Mouse (Mus musculus) layer of hippocampus, adult 18-20 months (tissue): ENCODE measurements at regions not wholly inside any gene's neighbourhood (a gene's known extent, or its start where the extent isn't known, plus 50 kb on each side); places are given as distances from the start of the nearest gene placed in this dataset.
"Not testable (repeated sequence)": the region's sequence is repeated elsewhere in the genome, so short reads cannot be mapped to it uniquely, and the experiment has no call there.

Source experiments
- DNase-seq, 2 experiments: peaks; one replicate each; pipeline ENCODE4 v3.0.0; 2022; ENCODE audit warnings: low spot score in 2 of 2

- no peak for DNase-seq
Measured at GRCm38 (mm10) chr5:18502831-18503230, 142.7 kb upstream of the Gnai1 start.

- DNase-seq, result no peak
Measured at GRCm38 (mm10) chr5:18494305-18494704, 134.2 kb upstream of the Gnai1 start.

DNA sequence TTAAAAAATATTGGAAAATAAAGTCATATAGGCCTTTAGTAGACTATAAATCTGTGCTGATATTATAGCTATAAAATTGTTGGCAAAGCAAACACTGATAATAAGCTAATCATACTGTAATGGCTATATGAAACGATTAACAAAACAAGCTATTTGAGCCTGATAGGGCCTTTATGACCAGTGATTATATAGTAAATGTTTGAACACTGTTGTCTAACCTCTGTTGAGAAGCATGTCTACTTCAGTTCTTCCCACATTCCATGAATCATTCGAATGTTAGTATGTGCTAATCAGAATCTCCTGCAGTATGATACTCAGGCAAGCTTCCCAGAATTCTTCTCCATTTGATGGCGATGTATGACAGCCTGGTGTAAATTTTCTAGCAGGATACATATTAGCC is 129.6 kb upstream of the Gnai1 start:
- DNase-seq, result no peak

- no peak for DNase-seq
Measured at GRCm38 (mm10) chr5:18487076-18487772, 127.1 kb upstream of the Gnai1 start.

- DNase-seq, result no peak
Measured at GRCm38 (mm10) chr5:18484376-18484775, 124.2 kb upstream of the Gnai1 start.

GRCm38 (mm10) chr5:18478420-18478819 is 118.3 kb upstream of the Gnai1 start:
- DNase-seq, result no peak

GRCm38 (mm10) chr5:18477372-18478017 is 117.3 kb upstream of the Gnai1 start:
- DNase-seq, result no peak

GRCm38 (mm10) chr5:18472114-18472513 is 112.0 kb upstream of the Gnai1 start:
- no peak for DNase-seq

GRCm38 (mm10) chr5:18457771-18458170 is 97.6 kb upstream of the Gnai1 start:
- DNase-seq, result no peak

DNA sequence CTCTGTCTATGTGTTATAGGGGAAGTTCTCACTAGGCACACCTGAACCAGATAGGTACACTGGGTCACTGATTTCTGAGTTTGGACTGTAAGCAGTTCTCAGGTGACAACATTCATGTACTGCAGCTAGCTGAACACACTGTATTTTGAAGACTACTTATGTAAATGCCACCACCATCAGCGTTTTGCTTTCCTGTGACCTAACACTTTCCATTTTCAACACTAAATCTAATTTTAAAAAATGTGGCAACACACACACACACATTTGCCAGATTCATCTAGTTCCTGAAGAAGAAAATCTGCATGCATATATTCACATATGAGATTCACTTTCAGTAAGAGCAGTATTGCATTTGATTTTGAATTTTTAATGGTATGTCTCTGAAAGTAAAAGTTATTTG is 96.0 kb upstream of the Gnai1 start:
- no peak for DNase-seq

- not testable (repeated sequence) for DNase-seq
Measured at GRCm38 (mm10) chr5:18452871-18453757, 93.0 kb upstream of the Gnai1 start.

DNA sequence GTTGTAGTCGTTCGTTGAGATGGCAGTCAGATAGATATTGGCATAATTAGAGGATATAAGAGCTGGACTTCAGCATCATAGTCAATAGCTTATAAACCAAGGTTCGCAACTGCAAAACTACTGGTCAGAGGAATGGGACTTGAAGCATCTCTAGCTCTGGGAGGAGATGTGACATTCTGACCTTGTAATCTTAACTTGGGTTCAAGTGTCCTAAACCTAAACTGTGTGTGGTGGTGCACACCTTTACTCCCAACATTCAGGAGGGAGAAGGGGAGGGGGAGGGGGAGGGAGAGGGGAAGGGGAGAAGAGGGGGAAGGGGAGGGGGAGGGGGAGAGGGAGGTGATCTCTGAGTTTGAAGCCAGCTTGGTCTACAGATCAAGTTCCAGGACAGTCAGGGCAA is 89.1 kb upstream of the Gnai1 start:
- no peak for DNase-seq

DNA sequence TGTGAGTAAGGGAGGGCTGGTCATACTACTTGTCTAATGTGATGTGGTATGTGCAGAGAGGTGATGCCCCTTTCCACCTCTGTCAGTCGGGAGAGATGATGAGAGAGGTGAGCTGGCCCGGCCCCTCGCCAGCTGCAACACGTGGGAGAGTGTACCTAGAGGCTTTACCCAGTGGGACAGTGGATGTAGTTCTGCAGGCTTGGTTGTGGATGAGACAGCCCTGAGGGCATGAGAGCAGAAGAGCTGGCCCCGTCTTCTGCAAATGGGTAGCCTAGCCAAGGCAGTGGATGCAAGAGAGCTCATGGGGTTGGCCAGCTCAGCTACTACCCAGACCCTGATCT is 88.1 kb upstream of the Gnai1 start:
- no peak for DNase-seq

GRCm38 (mm10) chr5:18447665-18448329 is 87.6 kb upstream of the Gnai1 start:
- DNase-seq, result no peak

DNA sequence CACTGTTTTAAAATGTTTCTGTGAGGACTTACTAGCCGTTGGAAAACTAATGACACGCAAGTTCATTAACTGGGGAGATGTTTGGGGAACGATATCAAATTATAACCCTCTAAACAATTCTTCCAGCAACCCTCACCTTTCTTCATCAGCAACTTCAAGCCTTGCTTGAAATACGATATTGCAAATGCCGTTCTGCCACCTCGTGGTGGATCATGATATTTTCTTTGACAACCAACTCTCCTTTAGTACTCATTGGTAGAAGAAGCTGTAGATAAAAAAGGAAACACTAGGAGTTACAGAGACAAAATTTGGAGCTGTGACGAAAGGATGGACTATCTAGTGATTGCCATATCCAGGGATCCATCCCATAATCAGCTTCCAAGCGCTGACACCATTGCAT is 85.8 kb upstream of the Gnai1 start:
- peak; percentile 60 to 91 for DNase-seq

- DNase-seq, result no peak
Measured at GRCm38 (mm10) chr5:18439986-18440385, 79.8 kb upstream of the Gnai1 start.

DNA sequence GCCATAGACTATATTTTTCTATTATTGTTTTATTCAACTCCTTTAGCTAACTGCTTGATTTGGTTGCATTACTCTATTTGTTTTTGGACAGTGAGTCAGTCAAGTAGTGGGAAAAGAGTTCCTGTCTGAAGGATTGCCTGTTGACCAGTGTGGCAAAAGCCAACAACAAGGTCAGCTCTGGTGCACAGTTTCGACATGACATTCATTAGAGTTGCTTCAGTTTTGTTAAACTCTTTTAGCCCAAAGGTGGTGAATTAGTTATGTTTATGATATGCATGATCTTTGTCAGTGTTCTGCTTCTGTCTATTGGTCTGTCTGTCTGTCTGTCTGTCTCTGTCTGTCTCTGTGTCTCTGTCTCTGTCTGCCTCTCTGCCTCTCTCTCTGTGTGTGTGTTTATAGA is 79.1 kb upstream of the Gnai1 start:
- no peak for DNase-seq

DNA sequence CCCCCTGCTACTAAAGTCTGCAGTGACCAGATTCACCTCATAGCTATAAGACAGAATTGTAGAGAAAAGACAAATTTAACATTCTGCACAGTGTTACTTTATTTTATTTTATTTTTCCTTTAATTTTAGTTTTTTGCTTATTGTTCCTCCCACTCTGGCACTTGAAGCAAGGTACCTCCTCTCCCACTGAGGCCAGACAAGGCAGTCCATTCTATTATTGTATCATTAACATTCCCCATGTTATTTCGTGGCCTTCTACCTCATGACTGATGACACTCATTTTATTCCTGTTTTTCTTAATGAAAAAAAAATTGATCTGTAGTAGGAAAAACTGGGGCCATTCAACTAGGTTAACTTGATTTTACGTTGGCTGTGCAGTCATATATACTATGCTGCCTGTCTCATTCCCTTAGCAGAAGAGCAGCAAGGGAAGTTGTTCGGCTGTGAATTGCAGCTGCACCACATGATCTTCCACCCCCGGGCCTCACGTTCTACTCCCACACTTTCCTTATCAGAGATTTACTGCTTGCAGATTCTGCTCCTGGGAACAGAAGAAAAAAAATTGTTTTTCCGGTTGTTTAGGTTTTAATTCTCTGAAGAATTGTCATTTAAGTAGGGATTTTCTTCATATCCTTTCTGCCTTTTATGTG is 76.1 kb upstream of the Gnai1 start:
- DNase-seq, result no peak

GRCm38 (mm10) chr5:18434245-18434644 is 74.1 kb upstream of the Gnai1 start:
- no peak for DNase-seq

- DNase-seq, result peak; percentile 19 to 35
Measured at GRCm38 (mm10) chr5:18433287-18433686, 73.1 kb upstream of the Gnai1 start.

GRCm38 (mm10) chr5:18425098-18425497 is 64.9 kb upstream of the Gnai1 start:
- DNase-seq, result no peak
